Mouse (Mus musculus) kidney, postnatal 25 days (tissue): ENCODE measurements around the gene Prkca.
"Not testable (repeated sequence)": the region's sequence is repeated elsewhere in the genome, so short reads cannot be mapped to it uniquely, and the experiment has no call there.

ENCODE experiments used
- DNase-seq, 2 experiments: peaks; one replicate each; pipeline ENCODE4 v3.0.0; 2021; ENCODE audit warnings: mixed read lengths in 2 of 2

Prkca gene

GRCm38 (mm10) chr11:108098306-108098705 is 245.4 kb downstream of the Prkca start:
- DNase-seq: no peak

GRCm38 (mm10) chr11:108094796-108095195 is 248.9 kb downstream of the Prkca start:
- DNase-seq: no peak

DNA sequence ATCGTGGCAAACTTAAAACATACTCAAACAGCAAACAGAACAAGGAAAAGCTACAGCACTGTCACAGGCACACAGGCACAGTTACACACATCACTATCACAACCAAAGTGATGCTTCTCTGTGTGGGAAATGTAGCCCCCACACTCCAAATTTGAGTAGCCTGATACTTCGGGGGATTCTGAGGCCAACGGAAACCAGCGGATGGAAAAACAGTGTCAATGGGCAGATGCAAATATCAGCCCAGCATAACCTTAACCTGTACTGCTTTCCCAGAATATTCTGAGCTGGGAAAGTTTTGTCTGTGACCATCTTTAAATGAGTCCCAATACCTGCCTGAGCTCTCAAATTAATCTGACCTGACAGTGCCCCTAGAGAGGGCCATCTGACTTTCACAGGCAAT is 250.5 kb downstream of the Prkca start:
- DNase-seq: no peak

- DNase-seq: no peak
Observed at GRCm38 (mm10) chr11:108091238-108091637, 252.5 kb downstream of the Prkca start.

DNA sequence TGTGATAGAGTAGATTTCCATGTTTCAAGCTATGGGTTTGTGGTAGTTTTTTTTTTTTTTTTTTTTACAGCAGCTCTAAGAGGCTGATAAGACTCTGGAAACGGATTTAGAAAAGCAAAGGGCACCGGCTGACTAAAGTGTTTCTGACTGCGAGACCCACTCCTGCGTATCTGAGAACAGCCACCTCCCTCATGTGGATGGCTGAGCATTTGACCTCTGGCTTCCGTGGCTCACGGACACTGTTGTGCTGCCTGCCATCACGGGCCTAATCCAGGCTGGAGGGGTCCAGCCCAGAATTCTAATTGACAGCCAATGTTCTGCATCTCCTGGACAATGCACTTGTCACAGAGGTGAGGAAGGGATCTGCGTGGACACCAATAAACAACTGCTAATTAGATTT is 253.0 kb downstream of the Prkca start:
- no peak for DNase-seq

GRCm38 (mm10) chr11:108088063-108088462 is 255.7 kb downstream of the Prkca start:
- no peak for DNase-seq

DNA sequence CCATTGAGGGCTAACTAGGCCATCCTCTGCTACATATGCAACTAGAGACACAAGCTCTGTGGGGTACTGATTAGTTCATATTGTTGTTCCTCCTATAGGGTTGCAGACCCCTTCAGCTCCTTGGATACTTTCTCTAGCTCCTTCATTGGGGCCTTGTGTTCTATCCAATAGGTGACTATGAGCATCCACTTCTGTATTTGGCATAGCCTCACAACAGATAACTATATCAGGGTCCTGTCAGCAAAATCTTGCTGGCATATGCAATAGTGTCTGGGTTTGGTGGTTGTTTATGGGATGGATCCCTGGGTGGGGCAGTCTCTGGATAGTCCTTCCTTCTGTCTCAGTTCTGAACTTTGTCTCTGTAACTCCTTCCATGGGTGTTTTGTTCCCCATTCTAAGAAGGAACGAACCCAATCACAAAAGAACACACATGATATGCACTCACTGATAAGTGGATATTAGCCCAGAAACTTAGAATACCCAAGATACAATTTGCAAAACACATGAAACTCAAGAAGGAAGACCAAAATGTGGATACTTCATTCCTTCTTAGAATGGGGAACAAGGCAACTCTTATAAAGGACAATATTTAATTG is 256.5 kb downstream of the Prkca start:
- not testable (repeated sequence) for DNase-seq

DNA sequence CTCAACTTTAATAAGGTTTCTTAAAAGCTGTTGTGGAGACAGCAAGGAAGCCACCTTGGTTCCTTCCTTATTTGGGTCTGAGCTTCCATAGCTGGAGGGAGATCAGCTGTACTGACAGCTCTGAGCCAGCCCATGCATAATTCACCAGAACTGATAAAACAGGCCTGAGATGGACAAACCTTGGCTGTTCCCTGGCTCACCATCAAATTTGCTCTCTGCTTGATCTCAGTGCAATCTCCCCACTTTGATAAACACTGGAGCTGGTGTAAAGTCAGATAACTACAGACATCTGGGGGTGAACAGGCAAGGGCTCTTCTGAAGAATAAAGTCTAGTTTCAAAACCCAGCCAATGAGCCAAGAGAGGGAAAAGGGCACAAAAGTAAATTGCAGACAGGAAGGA is 261.1 kb downstream of the Prkca start:
- no peak for DNase-seq

DNA sequence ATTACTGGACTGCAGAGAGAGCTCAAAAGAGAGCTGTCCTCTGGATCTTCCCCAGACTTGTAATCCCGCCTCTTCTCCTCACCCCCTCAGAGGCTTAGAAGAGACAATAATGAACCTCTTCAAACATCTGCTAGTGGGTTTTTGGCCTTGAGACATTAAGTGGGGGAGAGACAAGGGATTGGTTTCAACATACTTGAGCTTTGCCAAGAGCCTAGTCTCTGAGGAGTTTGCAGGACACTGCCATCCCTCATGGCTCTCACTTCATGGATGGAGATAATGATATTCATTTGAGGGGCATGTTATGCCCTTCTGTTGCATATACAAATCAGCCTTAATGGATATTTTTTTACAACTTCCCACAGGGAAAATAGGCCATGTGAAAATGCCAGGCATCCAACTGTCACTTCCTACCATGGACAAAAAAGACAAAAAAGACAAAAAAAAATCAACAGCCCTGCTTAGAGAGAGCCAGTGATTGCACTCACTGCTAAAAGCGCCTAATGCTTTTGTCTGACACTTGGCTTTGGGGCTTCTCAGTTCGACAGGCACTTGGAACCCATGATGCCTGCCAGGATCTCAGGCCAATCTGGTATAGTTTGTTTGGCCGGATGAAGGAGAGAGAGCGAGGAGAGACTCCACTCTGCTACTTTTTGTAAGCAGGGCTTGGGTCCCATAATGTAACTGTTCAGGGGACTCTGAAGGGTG is 263.6 kb downstream of the Prkca start:
- no peak for DNase-seq

DNA sequence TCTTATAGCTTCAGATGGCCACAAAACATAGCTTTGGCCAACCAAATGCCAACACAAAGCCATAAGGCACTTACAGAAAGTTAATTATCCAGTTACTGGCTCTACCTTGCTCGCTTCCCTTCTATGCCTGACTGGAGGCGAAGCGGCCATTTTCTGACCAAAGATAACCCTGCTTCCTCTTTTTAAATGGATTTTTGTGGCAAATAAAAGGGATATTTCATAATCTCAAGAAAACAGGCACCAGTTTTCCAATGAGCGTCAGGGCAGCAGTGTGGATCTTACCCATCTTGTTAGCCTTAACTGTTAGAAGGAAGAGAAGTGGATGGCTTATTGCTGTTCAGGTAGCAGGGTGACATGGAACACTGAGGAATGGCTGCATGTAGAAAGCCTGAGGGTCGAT is 264.3 kb downstream of the Prkca start:
- no peak for DNase-seq

DNA sequence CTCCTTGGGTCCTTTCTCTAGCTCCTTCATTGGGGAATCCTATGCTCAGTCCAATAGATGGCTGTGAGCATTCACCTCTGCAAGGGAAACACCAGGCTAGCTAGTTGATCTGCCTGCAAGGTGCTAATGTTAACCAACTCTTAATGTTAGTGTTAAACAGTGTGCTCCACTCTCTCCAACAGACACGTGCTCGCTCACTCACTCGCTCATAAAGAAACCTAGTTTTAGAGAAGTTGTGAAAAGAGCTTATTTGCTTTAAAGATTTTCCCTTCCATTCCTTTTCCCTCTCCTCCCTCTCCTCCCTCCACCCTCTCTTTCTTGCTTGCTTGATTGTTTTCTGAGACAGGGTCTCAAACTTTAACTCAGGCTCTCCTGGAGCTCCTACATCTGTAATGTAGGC is 266.2 kb downstream of the Prkca start:
- DNase-seq: no peak

- no peak for DNase-seq
Observed at GRCm38 (mm10) chr11:108072606-108073243, 271.0 kb downstream of the Prkca start.

- no peak for DNase-seq
Observed at GRCm38 (mm10) chr11:108071230-108071629, 272.5 kb downstream of the Prkca start.

GRCm38 (mm10) chr11:108070038-108070437 is 273.7 kb downstream of the Prkca start:
- DNase-seq: no peak

- no peak for DNase-seq
Observed at GRCm38 (mm10) chr11:108068430-108068829, 275.3 kb downstream of the Prkca start.

- DNase-seq: no peak
Observed at GRCm38 (mm10) chr11:108067161-108067560, 276.6 kb downstream of the Prkca start.

DNA sequence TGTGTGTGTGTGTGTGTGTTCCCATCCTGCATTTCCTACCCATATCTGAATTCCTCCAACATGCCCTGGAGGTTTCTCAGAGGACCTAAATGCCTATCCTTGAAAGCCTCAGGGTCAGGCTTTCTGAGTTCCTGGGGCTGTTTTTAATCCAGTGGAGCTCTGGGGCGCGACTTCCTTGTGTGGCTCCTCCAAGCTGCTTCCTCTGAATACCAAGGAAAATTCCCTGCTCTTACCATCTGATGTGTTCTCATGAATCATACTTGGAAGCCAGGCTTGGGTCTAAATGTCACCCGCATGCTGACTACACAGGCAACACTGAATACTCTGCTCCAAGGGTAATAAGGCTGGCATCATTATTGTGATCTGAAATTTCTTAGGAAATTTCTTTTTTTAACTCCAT is 279.3 kb downstream of the Prkca start:
- DNase-seq: no peak

GRCm38 (mm10) chr11:108063096-108063495 is 280.6 kb downstream of the Prkca start:
- DNase-seq: no peak

DNA sequence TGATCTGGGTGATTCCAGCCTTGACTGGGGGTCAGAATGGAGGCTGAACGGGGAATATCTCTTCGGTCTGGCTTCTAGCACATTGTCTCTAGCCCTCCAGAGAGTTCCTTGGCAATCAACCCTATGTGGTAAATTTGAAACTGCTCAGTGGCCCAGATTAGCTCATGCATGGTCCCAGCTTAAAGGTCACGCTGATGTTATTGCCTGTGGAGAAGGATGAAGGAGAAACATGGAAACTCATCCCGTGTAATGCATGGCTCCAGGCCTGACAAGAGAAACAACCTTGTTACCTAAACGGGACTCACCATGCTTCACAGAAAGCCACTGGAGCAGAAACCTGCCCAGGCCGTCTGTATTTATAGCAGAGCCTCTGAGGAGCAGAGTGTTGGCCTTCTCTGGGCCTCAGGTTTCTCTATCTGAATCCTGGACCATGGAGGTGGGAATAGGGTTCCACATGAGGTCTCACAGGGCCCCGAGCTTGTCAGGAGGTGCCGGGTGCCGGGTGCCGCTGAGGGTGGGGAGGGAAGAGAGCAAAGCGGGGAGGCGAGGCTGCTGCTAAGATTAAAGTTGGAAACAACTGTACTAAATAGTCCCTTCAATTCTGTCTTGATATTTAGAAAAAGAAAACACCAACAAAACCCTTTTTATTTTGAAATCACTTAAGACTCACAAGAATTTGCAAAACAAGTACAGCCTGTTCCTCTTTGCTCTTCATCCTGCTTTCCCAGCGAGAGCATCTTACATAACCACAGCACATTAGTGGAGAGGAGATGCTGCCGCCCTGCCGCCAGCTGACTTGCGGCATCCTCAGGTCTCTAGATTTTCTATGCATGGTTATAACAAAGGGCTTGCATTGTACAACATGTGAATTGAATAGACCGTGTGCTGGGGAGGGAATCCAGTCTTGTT is 281.9 kb downstream of the Prkca start:
- peak in 1 of 2 experiments; percentile 60 for DNase-seq

GRCm38 (mm10) chr11:108057138-108057537 is 286.6 kb downstream of the Prkca start:
- no peak for DNase-seq

- no peak for DNase-seq
Observed at GRCm38 (mm10) chr11:108054647-108055046, 289.1 kb downstream of the Prkca start.

DNA sequence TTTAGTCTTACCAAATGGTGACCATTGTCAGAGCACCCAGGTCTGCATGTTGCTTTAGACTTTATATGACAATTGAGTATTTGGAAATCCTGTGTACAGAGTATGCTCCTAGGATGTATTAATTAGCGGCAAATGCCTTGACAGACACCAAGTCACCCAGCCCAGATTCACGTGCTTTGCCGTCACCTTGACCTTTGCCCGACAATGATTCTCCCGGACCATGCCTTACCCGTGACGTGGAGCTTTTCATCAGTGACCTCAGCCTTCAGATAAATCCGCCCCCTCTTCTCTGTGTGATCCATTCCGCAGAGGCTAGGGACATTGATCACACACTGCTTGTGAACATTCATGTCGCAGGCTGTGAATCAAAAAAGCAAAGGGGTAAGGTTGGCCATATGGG is 290.0 kb downstream of the Prkca start:
- no peak for DNase-seq

DNA sequence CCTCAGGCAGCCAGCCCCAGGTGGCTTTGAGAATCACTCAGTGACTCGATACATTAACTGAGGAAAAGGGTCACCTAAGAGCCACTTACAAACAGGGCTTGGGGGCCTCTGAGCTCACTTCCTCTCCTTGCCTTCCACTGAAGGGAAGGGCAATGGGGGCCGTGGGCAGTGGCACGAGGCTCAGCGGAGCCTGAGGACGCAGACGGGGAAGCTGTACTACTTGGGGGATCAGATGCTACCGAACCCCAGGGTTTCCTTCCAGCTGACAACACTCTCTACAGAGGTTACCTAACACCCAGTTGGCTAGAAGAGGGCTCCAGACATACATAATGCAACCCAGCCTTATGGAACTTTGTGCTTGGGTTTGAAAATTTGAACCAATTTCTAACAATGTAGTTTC is 302.1 kb downstream of the Prkca start:
- DNase-seq: no peak
